Mouse (Mus musculus): ENCODE data around the gene Aox1. TPM values are rescaled to one million over a fixed set of nuclear protein-coding genes. Genes with fewer than 3 reads are reported as not detected.

The Aox1 gene
- polyA plus RNA-seq, 1 experiment from 2014 or later: 0.08 TPM

GRCm38 (mm10) chr1:58091992-58092560 lies 62.3 kb downstream of the Aox1 start:
- no peaks in the 10 kb centered on the region for H3K4me1 ChIP-seq (replicated peaks; ENCODE audit: control insufficient read depth, insufficient read depth, low read length)
- no peak overlapping the region for H3K9ac ChIP-seq (ENCODE audit: low read depth, low read length)
- ATAC-seq: no peak
- no peak overlapping the region for H3K4me3 ChIP-seq (ENCODE audit: low read depth, low read length)
- 53% methylated on average over 2 of the region's 2 CpGs for WGBS
- H3K36me3 ChIP-seq (ENCODE audit: control insufficient read depth, insufficient read depth): no peaks in the 10 kb centered on the region
- H3K4me2 ChIP-seq (replicated peaks; ENCODE audit: low read depth): no peak overlapping the region
- H3K27ac ChIP-seq (ENCODE audit: low read depth, low read length): no peak overlapping the region
- no peaks in the 10 kb centered on the region for H3K9me3 ChIP-seq (ENCODE audit: control insufficient read depth)
- no peak for TF ChIP-seq CTCF (IDR thresholded peaks at IDR 0.05; ENCODE audit: low read depth)
- H3K27me3 ChIP-seq (replicated peaks; ENCODE audit: control insufficient read depth, insufficient read depth, low read length): 0 out of 2 replicates have a peak, but pooled peaks cover 2% of the 10 kb centered on the region

GRCm38 (mm10) chr1:58097338-58097737 lies 67.6 kb downstream of the Aox1 start:
- Histone ChIP-seq H3K9me3 (ENCODE audit: control insufficient read depth) (no peaks in the 10 kb centered on the region), H3K4me1 (replicated peaks; ENCODE audit: control insufficient read depth, insufficient read depth, low read length) (no peaks in the 10 kb centered on the region), H3K36me3 (ENCODE audit: control insufficient read depth, insufficient read depth) (no peaks in the 10 kb centered on the region), H3K27ac (ENCODE audit: low read depth, low read length) (no peak overlapping the region), H3K27me3 (replicated peaks; ENCODE audit: control insufficient read depth, insufficient read depth, low read length) (0 out of 2 replicates have a peak, but pooled peaks cover 2% of the 10 kb centered on the region), H3K4me3 (ENCODE audit: low read depth, low read length) (no peak overlapping the region), H3K4me2 (replicated peaks; ENCODE audit: low read depth) (no peak overlapping the region), H3K9ac (ENCODE audit: low read depth, low read length) (no peak overlapping the region)
- no peak for ATAC-seq
- 77% methylated on average over 6 of the region's 6 CpGs for WGBS
- TF ChIP-seq CTCF (IDR thresholded peaks at IDR 0.05; ENCODE audit: low read depth): no peak

- Histone ChIP-seq H3K36me3 (ENCODE audit: control insufficient read depth, insufficient read depth) (no peaks in the 10 kb centered on the region), H3K27ac (ENCODE audit: low read depth, low read length) (no peak overlapping the region), H3K27me3 (replicated peaks; ENCODE audit: control insufficient read depth, insufficient read depth, low read length) (0 out of 2 replicates have a peak, but pooled peaks cover 2% of the 10 kb centered on the region), H3K9ac (ENCODE audit: low read depth, low read length) (no peak overlapping the region), H3K4me3 (ENCODE audit: low read depth, low read length) (no peak overlapping the region), H3K4me2 (replicated peaks; ENCODE audit: low read depth) (no peak overlapping the region), H3K4me1 (replicated peaks; ENCODE audit: control insufficient read depth, insufficient read depth, low read length) (no peaks in the 10 kb centered on the region), H3K9me3 (ENCODE audit: control insufficient read depth) (no peaks in the 10 kb centered on the region)
- TF ChIP-seq CTCF (IDR thresholded peaks at IDR 0.05; ENCODE audit: low read depth): no peak
- no peak for ATAC-seq
Observed at GRCm38 (mm10) chr1:58099119-58099518, 69.4 kb downstream of the Aox1 start.

GRCm38 (mm10) chr1:58101531-58102146 lies 71.9 kb downstream of the Aox1 start:
- TF ChIP-seq CTCF (IDR thresholded peaks at IDR 0.05; ENCODE audit: low read depth): no peak
- ATAC-seq: no peak
- Histone ChIP-seq H3K27ac (ENCODE audit: low read depth, low read length) (no peak overlapping the region), H3K4me2 (replicated peaks; ENCODE audit: low read depth) (no peak overlapping the region), H3K4me3 (ENCODE audit: low read depth, low read length) (no peak overlapping the region), H3K36me3 (ENCODE audit: control insufficient read depth, insufficient read depth) (no peaks in the 10 kb centered on the region), H3K27me3 (replicated peaks; ENCODE audit: control insufficient read depth, insufficient read depth, low read length) (no peaks in the 10 kb centered on the region), H3K9me3 (ENCODE audit: control insufficient read depth) (no peaks in the 10 kb centered on the region), H3K9ac (ENCODE audit: low read depth, low read length) (no peak overlapping the region), H3K4me1 (replicated peaks; ENCODE audit: control insufficient read depth, insufficient read depth, low read length) (no peaks in the 10 kb centered on the region)
- WGBS: 63% methylated on average over 2 of the region's 2 CpGs

GRCm38 (mm10) chr1:58102494-58102893 lies 72.8 kb downstream of the Aox1 start:
- Histone ChIP-seq H3K4me3 (ENCODE audit: low read depth, low read length) (no peak overlapping the region), H3K9me3 (ENCODE audit: control insufficient read depth) (no peaks in the 10 kb centered on the region), H3K27me3 (replicated peaks; ENCODE audit: control insufficient read depth, insufficient read depth, low read length) (no peaks in the 10 kb centered on the region), H3K27ac (ENCODE audit: low read depth, low read length) (no peak overlapping the region), H3K4me2 (replicated peaks; ENCODE audit: low read depth) (no peak overlapping the region), H3K36me3 (ENCODE audit: control insufficient read depth, insufficient read depth) (no peaks in the 10 kb centered on the region), H3K9ac (ENCODE audit: low read depth, low read length) (no peak overlapping the region), H3K4me1 (replicated peaks; ENCODE audit: control insufficient read depth, insufficient read depth, low read length) (no peaks in the 10 kb centered on the region)
- ATAC-seq: no peak
- WGBS: 71% methylated on average over 7 of the region's 7 CpGs
- TF ChIP-seq CTCF (IDR thresholded peaks at IDR 0.05; ENCODE audit: low read depth): no peak

GRCm38 (mm10) chr1:58105685-58106084 lies 76.0 kb downstream of the Aox1 start:
- H3K4me1 ChIP-seq (replicated peaks; ENCODE audit: control insufficient read depth, insufficient read depth, low read length): no peaks in the 10 kb centered on the region
- H3K4me2 ChIP-seq (replicated peaks; ENCODE audit: low read depth): no peak overlapping the region
- H3K4me3 ChIP-seq (ENCODE audit: low read depth, low read length): no peak overlapping the region
- 83% methylated on average over 6 of the region's 6 CpGs for WGBS
- no peak overlapping the region for H3K27ac ChIP-seq (ENCODE audit: low read depth, low read length)
- H3K9ac ChIP-seq (ENCODE audit: low read depth, low read length): no peak overlapping the region
- H3K36me3 ChIP-seq (ENCODE audit: control insufficient read depth, insufficient read depth): no peaks in the 10 kb centered on the region
- H3K9me3 ChIP-seq (ENCODE audit: control insufficient read depth): no peaks in the 10 kb centered on the region
- H3K27me3 ChIP-seq (replicated peaks; ENCODE audit: control insufficient read depth, insufficient read depth, low read length): no peaks in the 10 kb centered on the region
- TF ChIP-seq CTCF (IDR thresholded peaks at IDR 0.05; ENCODE audit: low read depth): no peak
- ATAC-seq: no peak

Measured in intestine, postnatal 0 days (tissue).